Mouse (Mus musculus): ENCODE data around the gene Olig3. TPM values are rescaled to one million over a fixed set of nuclear protein-coding genes. Genes with fewer than 3 reads are reported as not detected.
A peak's percentile ranks its signal among the peaks of the same experiment; 100 is the strongest.
"Not testable (repeated sequence)": the region's sequence is repeated elsewhere in the genome, so short reads cannot be mapped to it uniquely, and the experiment has no call there.

The Olig3 gene
- polyA plus RNA-seq, 1 experiment from 2014 or later, result 0.08 TPM

DNA sequence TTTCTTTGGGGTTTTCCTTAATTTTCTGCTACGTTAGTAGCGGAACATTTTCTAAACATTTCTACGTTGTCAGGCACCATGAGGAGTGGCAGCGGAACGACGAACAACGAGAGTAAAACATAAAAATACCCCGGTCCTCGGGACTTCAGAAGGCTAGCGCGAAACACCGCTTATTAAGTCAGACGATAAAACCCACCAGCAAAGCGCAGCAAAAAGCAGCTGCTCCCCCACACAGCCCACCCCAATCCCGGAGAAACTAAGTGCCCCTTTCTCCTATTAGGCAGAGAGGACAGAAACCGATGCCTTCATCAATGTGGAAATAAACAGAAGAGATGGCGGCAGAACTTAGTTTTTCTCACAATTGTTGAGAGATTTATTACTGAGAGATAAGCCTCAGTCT is 6.5 kb downstream of the Olig3 start:
- Histone ChIP-seq H3K9ac (no peak overlapping the region), H3K4me1 (replicated peaks) (0 out of 2 replicates have a peak, but pooled peaks cover 13% of the 10 kb centered on the region), H3K27ac (ENCODE audit: poor library complexity, severe bottlenecking) (no peak overlapping the region), H3K4me3 (peak overlapping the region; percentile 38), H3K27me3 (replicated peaks) (peaks cover 76% of the 10 kb centered on the region), H3K4me2 (peak overlapping the region; percentile 66), H3K36me3 (no peaks in the 10 kb centered on the region), H3K9me3 (replicated peaks) (no peaks in the 10 kb centered on the region)
- ATAC-seq (ENCODE audit: insufficient number of reproducible peaks, low FRiP score), result no peak
- WGBS, result 3% methylated on average over 17 of the region's 17 CpGs

DNA sequence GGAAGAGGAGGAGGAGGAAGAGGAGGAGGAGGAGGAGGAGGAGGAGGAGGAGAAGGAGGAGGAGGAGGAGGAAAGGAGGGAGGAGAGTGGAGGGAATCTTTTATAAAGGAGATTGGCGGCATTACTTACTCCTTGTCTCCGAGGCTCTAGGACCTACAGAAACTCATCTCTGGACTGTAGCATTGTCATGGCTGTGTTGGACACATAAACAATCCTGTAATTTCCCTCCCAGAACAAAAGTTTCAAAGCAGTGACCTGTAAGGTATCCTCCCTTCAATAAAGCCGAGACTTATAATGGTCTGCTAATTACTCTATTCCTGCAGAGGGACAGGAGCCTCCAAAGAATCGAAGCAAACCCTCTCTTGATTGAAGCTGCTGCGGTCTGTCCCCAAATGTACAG is 7.0 kb downstream of the Olig3 start:
- peaks cover 71% of the 10 kb centered on the region for H3K27me3 ChIP-seq (replicated peaks)
- ATAC-seq (ENCODE audit: insufficient number of reproducible peaks, low FRiP score), result no peak
- H3K4me3 ChIP-seq, result no peak overlapping the region
- H3K27ac ChIP-seq (ENCODE audit: poor library complexity, severe bottlenecking), result no peak overlapping the region
- H3K4me1 ChIP-seq (replicated peaks), result 0 out of 2 replicates have a peak, but pooled peaks cover 13% of the 10 kb centered on the region
- WGBS, result 13% methylated on average over 5 of the region's 5 CpGs
- H3K4me2 ChIP-seq, result no peak overlapping the region
- no peaks in the 10 kb centered on the region for H3K36me3 ChIP-seq
- no peak overlapping the region for H3K9ac ChIP-seq
- no peaks in the 10 kb centered on the region for H3K9me3 ChIP-seq (replicated peaks)

DNA sequence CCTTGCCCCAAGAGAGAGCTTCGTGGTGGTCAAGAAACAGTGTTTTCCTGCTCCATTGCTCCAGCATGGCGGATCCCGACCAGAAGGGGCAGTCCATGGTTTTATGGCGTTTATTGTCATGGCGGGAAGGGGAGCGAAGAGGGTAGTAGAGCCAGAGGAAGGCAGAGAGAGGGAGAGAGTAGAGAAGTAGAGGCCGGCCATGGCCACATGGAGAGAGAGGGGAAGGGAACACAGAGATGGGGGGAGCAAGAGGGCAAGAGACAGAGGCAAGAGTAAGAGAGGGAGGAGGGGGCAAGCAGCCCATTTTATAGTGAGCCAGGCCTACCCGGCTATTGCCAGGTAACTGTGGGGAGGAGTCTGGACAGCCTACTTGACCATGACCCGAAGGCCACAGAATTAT is 12.8 kb downstream of the Olig3 start:
- H3K27ac ChIP-seq (ENCODE audit: poor library complexity, severe bottlenecking), result no peak overlapping the region
- ATAC-seq (ENCODE audit: insufficient number of reproducible peaks, low FRiP score), result no peak
- WGBS, result 84% methylated on average over 9 of the region's 9 CpGs
- no peaks in the 10 kb centered on the region for H3K36me3 ChIP-seq
- no peak overlapping the region for H3K4me2 ChIP-seq
- H3K4me1 ChIP-seq (replicated peaks), result no peaks in the 10 kb centered on the region
- H3K9ac ChIP-seq, result no peak overlapping the region
- H3K4me3 ChIP-seq, result no peak overlapping the region
- H3K9me3 ChIP-seq (replicated peaks), result no peaks in the 10 kb centered on the region
- peaks cover 25% of the 10 kb centered on the region for H3K27me3 ChIP-seq (replicated peaks)

DNA sequence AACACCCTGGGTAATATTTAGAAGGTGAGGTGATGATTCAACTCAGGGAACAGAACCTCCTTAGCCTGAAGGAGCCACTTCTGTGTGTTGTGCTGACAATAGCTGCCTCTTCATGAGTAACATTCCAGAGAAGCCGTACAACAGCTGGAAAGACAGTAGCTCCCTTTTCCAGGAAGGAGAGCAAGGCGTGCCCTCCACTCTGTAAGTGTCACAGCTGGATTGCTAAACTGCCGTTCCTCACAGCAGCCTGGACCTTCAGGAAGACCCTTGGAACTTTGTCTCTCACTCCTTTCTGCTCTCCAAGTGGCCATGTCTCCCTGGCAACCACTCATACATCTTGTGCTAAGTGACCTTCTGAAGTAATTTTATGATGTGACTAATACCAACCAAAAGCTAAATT is 13.8 kb downstream of the Olig3 start:
- peaks cover 3% of the 10 kb centered on the region for H3K4me1 ChIP-seq (replicated peaks)
- no peak overlapping the region for H3K4me3 ChIP-seq
- H3K9me3 ChIP-seq (replicated peaks), result no peaks in the 10 kb centered on the region
- H3K9ac ChIP-seq, result no peak overlapping the region
- peaks cover 15% of the 10 kb centered on the region; the same call in 1 of the 2 replicates for H3K27me3 ChIP-seq (replicated peaks)
- WGBS, result 40% methylated on average over 3 of the region's 3 CpGs
- H3K36me3 ChIP-seq, result no peaks in the 10 kb centered on the region
- no peak overlapping the region for H3K27ac ChIP-seq (ENCODE audit: poor library complexity, severe bottlenecking)
- no peak overlapping the region for H3K4me2 ChIP-seq
- ATAC-seq (ENCODE audit: insufficient number of reproducible peaks, low FRiP score), result no peak

DNA sequence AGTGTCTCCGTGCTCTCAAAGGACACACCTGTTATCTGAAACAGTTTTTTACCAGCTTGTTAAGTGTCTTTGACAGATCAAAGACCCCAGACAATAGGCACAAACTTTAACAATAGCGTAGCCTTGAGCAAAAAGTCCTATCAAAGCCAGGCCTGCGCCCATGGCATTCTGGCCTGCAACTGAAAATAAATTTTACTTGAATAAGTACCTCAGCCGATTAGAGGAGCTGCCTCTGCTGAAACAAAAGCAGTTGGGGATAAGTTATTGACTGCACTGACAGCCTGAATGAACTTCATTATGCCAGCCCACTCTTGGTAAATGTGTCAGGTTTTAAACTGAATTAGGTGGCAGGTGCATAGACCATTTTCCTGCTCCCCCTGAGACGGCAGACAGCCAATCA is 15.9 kb downstream of the Olig3 start:
- no peak overlapping the region for H3K4me2 ChIP-seq
- no peaks in the 10 kb centered on the region for H3K9me3 ChIP-seq (replicated peaks)
- no peak overlapping the region for H3K4me3 ChIP-seq
- H3K27ac ChIP-seq (ENCODE audit: poor library complexity, severe bottlenecking), result no peak overlapping the region
- H3K9ac ChIP-seq, result no peak overlapping the region
- peaks cover 6% of the 10 kb centered on the region for H3K4me1 ChIP-seq (replicated peaks)
- no peaks in the 10 kb centered on the region for H3K27me3 ChIP-seq (replicated peaks)
- no peak for ATAC-seq (ENCODE audit: insufficient number of reproducible peaks, low FRiP score)
- H3K36me3 ChIP-seq, result no peaks in the 10 kb centered on the region
- 61% methylated on average over 5 of the region's 5 CpGs for WGBS

DNA sequence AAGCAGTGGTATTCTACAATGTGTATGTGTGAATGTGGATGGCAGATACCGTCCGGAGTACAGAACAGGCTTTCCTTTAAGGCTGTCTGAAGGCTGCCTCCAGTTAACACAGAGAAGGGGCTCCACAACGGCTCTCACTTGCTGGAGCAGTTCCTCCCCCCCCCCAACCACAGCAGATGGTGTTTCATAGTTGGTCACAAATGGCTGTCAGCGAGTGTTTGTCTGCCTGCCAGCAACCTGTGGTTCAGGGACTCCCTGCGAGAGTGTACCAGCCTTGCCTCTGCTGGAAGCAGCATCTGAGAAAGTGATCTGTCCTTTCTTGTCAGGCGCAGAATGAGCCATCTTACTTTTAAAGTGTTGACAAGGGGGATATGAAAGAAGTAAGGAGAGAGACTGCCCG is 17.5 kb downstream of the Olig3 start:
- Histone ChIP-seq H3K36me3 (no peaks in the 10 kb centered on the region), H3K27me3 (replicated peaks) (no peaks in the 10 kb centered on the region), H3K4me3 (no peak overlapping the region), H3K9me3 (replicated peaks) (peaks cover under 1% of the 10 kb centered on the region; the same call in 1 of the 2 replicates), H3K27ac (ENCODE audit: poor library complexity, severe bottlenecking) (no peak overlapping the region), H3K4me2 (no peak overlapping the region), H3K4me1 (replicated peaks) (peaks cover 6% of the 10 kb centered on the region), H3K9ac (no peak overlapping the region)
- 45% methylated on average over 7 of the region's 7 CpGs for WGBS
- no peak for ATAC-seq (ENCODE audit: insufficient number of reproducible peaks, low FRiP score)

DNA sequence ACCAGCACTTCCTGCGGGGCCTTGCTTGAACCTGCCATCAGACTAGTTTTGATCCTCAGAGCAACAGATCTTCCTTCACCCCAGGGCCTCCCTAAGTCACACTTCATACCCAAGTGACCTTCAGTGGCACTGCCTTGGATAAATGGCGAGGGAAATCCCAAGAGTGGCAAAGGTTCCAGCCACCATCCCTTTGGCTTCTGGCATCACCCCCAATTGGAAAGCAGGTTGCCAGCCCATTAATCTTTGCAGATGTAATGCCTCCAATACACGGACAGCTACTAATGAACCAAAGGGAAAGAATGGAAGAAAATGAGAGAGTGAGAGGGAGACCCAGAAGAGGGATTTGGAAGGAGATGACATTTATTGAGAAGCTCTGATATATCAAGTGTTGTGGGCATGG is 18.0 kb downstream of the Olig3 start:
- Histone ChIP-seq H3K36me3 (no peaks in the 10 kb centered on the region), H3K4me2 (no peak overlapping the region), H3K9ac (no peak overlapping the region), H3K27me3 (replicated peaks) (no peaks in the 10 kb centered on the region), H3K9me3 (replicated peaks) (peaks cover 5% of the 10 kb centered on the region), H3K4me3 (no peak overlapping the region), H3K4me1 (replicated peaks) (peaks cover 6% of the 10 kb centered on the region), H3K27ac (ENCODE audit: poor library complexity, severe bottlenecking) (no peak overlapping the region)
- no peak for ATAC-seq (ENCODE audit: insufficient number of reproducible peaks, low FRiP score)
- WGBS, result 81% methylated on average over 3 of the region's 3 CpGs

DNA sequence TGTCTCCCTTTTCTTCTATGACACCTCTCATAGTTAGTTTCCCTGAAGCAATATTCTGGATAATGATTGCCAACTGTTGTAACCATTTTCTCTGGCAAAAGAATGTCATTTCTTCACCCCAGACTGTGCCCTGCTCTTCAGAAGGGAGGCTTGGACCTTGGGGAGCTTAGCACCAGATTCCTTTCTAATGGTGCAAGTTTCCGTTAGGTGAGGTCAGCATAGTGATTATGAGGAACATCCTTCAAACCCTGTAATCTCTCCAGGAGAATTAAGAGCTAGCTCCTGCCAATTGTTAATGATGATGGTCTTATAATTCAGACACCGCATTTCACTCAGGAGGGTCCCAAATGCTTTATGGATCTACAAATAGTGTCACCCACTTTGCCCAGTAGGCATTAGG is 19.5 kb downstream of the Olig3 start:
- Histone ChIP-seq H3K9me3 (replicated peaks) (peaks cover 10% of the 10 kb centered on the region), H3K4me2 (no peak overlapping the region), H3K4me1 (replicated peaks) (peaks cover 6% of the 10 kb centered on the region), H3K27ac (ENCODE audit: poor library complexity, severe bottlenecking) (no peak overlapping the region), H3K4me3 (no peak overlapping the region), H3K27me3 (replicated peaks) (no peaks in the 10 kb centered on the region), H3K9ac (no peak overlapping the region), H3K36me3 (no peaks in the 10 kb centered on the region)
- 89% methylated on average over 2 of the region's 2 CpGs for WGBS
- ATAC-seq (ENCODE audit: insufficient number of reproducible peaks, low FRiP score), result no peak

DNA sequence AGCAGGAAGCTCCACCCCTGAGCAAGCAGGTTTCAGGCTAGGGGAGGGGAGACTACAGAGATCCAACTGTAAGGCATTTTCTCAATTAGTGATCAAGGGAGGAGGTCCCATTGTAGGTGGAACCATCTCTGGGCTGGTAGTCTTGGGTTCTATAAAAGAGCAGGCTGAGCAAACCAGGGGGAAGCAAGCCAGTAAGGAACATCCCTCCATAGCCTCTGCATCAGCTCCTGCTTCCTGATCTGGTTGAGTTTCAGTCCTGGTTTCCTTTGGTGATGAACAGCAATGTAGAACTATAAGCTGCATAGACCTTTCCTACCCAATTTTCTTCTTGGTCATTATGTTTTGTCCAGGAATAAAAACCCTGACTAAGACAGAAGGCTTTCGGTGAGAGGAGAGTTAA is 24.6 kb downstream of the Olig3 start:
- not testable (repeated sequence) for H3K4me2 ChIP-seq; H3K27ac ChIP-seq (ENCODE audit: poor library complexity, severe bottlenecking); H3K27me3 ChIP-seq (replicated peaks); H3K36me3 ChIP-seq; ATAC-seq (ENCODE audit: insufficient number of reproducible peaks, low FRiP score); H3K4me3 ChIP-seq; H3K9ac ChIP-seq; H3K4me1 ChIP-seq (replicated peaks)
- 83% methylated on average over 1 of the region's 1 CpGs for WGBS
- H3K9me3 ChIP-seq (replicated peaks), result peaks cover 16% of the 10 kb centered on the region

DNA sequence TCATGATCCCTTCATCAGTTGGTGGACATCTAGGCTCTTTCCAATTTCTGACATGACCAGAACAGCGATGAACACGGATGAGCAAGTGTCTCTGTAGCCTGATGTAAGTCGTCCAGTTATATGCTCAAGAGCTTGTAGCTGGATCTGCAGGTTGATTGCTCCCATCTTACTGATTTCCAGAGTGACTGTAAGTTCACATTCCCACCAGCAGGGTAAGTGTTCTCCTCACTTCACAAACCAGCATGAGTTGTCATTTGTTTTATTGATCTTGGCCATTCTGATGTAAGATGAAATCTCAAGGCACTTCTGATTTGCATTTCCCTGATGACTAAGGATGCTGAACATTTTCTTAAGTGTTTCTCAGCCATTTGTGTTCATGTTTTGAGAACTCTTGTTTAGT is 27.8 kb downstream of the Olig3 start:
- Histone ChIP-seq H3K27me3 (replicated peaks) (no peaks in the 10 kb centered on the region), H3K4me2 (no peak overlapping the region), H3K27ac (ENCODE audit: poor library complexity, severe bottlenecking) (no peak overlapping the region), H3K9me3 (replicated peaks) (peaks cover 12% of the 10 kb centered on the region), H3K4me1 (replicated peaks) (no peaks in the 10 kb centered on the region), H3K36me3 (no peaks in the 10 kb centered on the region), H3K9ac (no peak overlapping the region), H3K4me3 (no peak overlapping the region)
- 76% methylated on average over 3 of the region's 3 CpGs for WGBS
- no peak for ATAC-seq (ENCODE audit: insufficient number of reproducible peaks, low FRiP score)

DNA sequence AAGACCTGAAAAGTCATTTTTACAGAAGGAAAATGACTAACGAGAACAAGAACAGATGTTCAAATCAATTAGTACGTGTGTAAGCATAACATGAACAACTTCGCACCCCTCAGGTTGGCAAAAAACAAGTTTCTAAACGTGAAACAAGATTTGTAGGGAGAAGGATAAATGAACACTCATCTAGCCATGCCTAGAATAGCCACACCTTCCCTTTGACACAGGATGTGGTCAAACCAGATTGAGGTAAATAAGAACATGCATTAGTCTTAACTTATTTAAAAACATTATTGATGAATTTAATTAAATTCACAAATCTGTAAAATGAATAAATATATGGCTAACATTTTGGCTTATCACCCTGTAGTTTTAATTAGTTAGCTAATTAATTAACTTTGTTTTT is 35.5 kb downstream of the Olig3 start:
- H3K4me1 ChIP-seq (replicated peaks), result no peaks in the 10 kb centered on the region
- H3K27me3 ChIP-seq (replicated peaks), result peaks cover 6% of the 10 kb centered on the region; the same call in 1 of the 2 replicates
- no peak overlapping the region for H3K9ac ChIP-seq
- H3K4me2 ChIP-seq, result no peak overlapping the region
- H3K4me3 ChIP-seq, result no peak overlapping the region
- no peak overlapping the region for H3K27ac ChIP-seq (ENCODE audit: poor library complexity, severe bottlenecking)
- WGBS, result 79% methylated on average over 4 of the region's 4 CpGs
- no peak for ATAC-seq (ENCODE audit: insufficient number of reproducible peaks, low FRiP score)
- no peaks in the 10 kb centered on the region for H3K9me3 ChIP-seq (replicated peaks)
- H3K36me3 ChIP-seq, result no peaks in the 10 kb centered on the region

DNA sequence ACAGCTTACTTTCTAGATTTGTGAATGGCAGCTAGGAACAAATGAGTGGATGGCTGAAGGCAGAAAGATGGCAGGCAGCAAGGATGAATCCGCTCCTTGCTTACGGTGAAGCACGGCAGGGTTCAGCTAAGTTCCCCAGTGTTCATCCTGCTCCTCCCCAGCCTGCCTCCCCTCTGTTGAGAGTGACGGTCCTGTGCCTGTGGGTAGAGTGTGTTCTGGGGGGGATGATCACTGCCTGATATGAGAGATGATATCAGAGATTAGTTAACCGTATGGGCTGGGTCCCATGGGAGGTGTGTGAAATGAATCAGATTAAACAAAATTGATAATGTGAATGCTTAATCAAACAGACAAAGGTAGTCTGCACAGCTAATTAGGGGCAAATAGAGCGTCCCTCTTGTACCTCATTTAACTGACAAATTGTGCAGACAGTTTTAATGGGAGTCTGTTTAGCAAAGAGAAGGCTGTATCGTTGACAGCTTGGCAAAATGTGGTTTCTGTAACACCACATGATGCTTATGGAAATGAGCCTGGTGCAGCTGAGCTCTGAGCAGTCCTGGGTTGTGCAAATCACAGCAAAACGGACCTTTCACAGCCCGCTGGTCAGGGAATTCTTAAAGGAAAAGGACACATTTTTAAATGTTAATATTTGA is 40.3 kb downstream of the Olig3 start:
- no peak overlapping the region for H3K4me2 ChIP-seq
- no peak overlapping the region for H3K27ac ChIP-seq (ENCODE audit: poor library complexity, severe bottlenecking)
- peaks cover 6% of the 10 kb centered on the region; the same call in 1 of the 2 replicates for H3K27me3 ChIP-seq (replicated peaks)
- ATAC-seq (ENCODE audit: insufficient number of reproducible peaks, low FRiP score), result no peak
- no peaks in the 10 kb centered on the region for H3K4me1 ChIP-seq (replicated peaks)
- no peaks in the 10 kb centered on the region for H3K9me3 ChIP-seq (replicated peaks)
- no peaks in the 10 kb centered on the region for H3K36me3 ChIP-seq
- WGBS, result 63% methylated on average over 9 of the region's 9 CpGs
- no peak overlapping the region for H3K9ac ChIP-seq
- H3K4me3 ChIP-seq, result no peak overlapping the region
